Mouse (Mus musculus) heart, postnatal 0 days (tissue): ENCODE measurements at regions not wholly inside any gene's neighbourhood (a gene's known extent, or its start where the extent isn't known, plus 50 kb on each side); places are given as distances from the start of the nearest gene placed in this dataset.

Source experiments
- ATAC-seq: fragments of 200-750 bp; cut with Nextera tagmentation; 2 replicates; pipeline ENCODE4 v1.8.0; 2017; ENCODE audit warnings: low read depth, moderate number of reproducible peaks, moderate library complexity; ENCODE audit not compliant: insufficient read depth
- DNase-seq: peaks from one replicate; pipeline ENCODE4 v3.0.0-alpha.2; 2016; ENCODE audit warnings: low spot score
- H3K27ac ChIP-seq: fragments of 300-500 bp; sonication (generic); 2 replicates; pipeline ENCODE4 v1.5.1; 2014; ENCODE audit warnings: low read depth, mild to moderate bottlenecking
- H3K27me3 ChIP-seq: fragments of 300-500 bp; sonication (generic); 2 replicates; pipeline ENCODE4 v1.6.1; 2014; ENCODE audit warnings: low read length, mixed read lengths; ENCODE audit not compliant: control insufficient read depth, insufficient read depth
- H3K36me3 ChIP-seq: fragments of 300-500 bp; sonication (generic); replicated peaks from 2 replicates; pipeline ENCODE4 v1.6.1; 2014; ENCODE audit warnings: low read length, mixed read lengths; ENCODE audit not compliant: control insufficient read depth, insufficient read depth
- H3K4me1 ChIP-seq: fragments of 300-500 bp; sonication (generic); 2 replicates; pipeline ENCODE4 v1.6.1; 2014; ENCODE audit warnings: antibody characterized with exemption; ENCODE audit not compliant: control insufficient read depth, insufficient read depth
- H3K4me2 ChIP-seq: fragments of 300-500 bp; sonication (generic); 2 replicates; pipeline ENCODE4 v1.6.1; 2014; ENCODE audit warnings: low read depth, mild to moderate bottlenecking, low read length, moderate library complexity
- H3K4me3 ChIP-seq: fragments of 300-500 bp; sonication (generic); 2 replicates; pipeline ENCODE4 v1.5.1; 2014; ENCODE audit warnings: low read depth, low read length
- H3K9ac ChIP-seq: fragments of 300-500 bp; sonication (generic); replicated peaks from 2 replicates; pipeline ENCODE4 v1.6.1; 2014; ENCODE audit warnings: low read depth, low read length, mixed read lengths
- H3K9me3 ChIP-seq: fragments of 300-500 bp; sonication (generic); replicated peaks from 2 replicates; pipeline ENCODE4 v1.6.1; 2016; ENCODE audit warnings: low read length; ENCODE audit not compliant: control insufficient read depth
- CTCF ChIP-seq: IDR thresholded peaks from 2 replicates; pipeline ENCODE4 v1.5.1; 2016; ENCODE audit warnings: antibody characterized with exemption, control low read depth, low read depth
- EP300 ChIP-seq: IDR thresholded peaks from 2 replicates; pipeline ENCODE4 v1.6.1; 2016; ENCODE audit warnings: antibody characterized with exemption, low read depth
- WGBS: fragments of 180-500 bp; shearing (Covaris S2); extraction: QIAGEN DNeasy Blood & Tissue Kit; methylation state at CpG from one replicate; pipeline ENCODE4 v1.1.7; 2014; 5-methylcytosine and 5-hydroxymethylcytosine counted together

DNA sequence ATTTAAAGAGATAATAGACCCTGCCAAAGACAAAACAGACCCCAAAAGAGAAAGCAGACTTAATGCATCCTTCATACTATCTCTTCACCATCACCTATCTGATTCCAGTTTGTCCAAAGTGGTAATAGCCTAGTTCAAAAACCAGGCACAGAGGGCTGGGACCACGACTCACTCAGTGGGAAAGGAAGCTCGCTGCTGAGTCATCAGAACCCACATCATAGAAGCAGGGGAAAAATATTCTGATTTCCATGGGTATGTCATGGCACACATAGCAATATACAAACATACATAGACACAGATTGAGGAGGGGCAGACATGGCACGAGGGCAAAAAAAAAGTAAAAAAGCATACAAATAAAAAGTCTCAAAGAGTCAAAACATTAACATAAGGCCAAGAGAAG, 53.7 kb upstream of the Ralgps2 start:
- WGBS = 82% methylated on average over 3 of the region's 3 CpGs
- DNase-seq (no peak), ATAC-seq (no peak)
- Histone ChIP-seq H3K9ac (no peak overlapping the region), H3K4me1 (no peaks in the 10 kb centered on the region; the same call in 1 of the 2 replicates), H3K4me3 (no peak overlapping the region), H3K36me3 (no peaks in the 10 kb centered on the region), H3K4me2 (no peak overlapping the region), H3K9me3 (no peaks in the 10 kb centered on the region), H3K27ac (no peak overlapping the region), H3K27me3 (no peaks in the 10 kb centered on the region)
- no peak for TF ChIP-seq CTCF
- no peak for TF ChIP-seq EP300

DNA sequence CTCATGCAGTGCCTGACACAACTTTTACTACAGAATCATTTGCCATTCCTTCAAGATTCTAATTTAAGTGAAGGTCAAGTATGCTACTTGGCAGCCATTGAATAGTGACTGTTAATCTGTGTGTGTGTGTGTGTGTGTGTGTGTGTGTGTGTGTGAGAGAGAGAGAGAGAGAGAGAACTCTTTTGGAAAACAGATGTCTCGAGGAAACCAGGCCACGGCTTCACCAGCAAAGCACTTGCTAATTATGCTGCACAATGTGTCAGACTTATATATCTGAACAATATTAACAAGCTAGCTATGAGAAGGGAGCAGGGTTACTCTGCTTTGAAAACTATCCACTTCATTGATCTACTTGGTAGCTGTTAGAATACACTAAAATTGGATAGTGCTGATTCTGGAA, 53.1 kb upstream of the Ralgps2 start:
- ATAC-seq = no peak
- H3K27me3 ChIP-seq = no peaks in the 10 kb centered on the region
- no peak overlapping the region for H3K27ac ChIP-seq
- no peak overlapping the region for H3K9ac ChIP-seq
- no peaks in the 10 kb centered on the region for H3K4me1 ChIP-seq
- TF ChIP-seq CTCF = no peak
- TF ChIP-seq EP300 = no peak
- no peaks in the 10 kb centered on the region for H3K36me3 ChIP-seq
- H3K9me3 ChIP-seq = no peaks in the 10 kb centered on the region
- DNase-seq = no peak
- 34% methylated on average over 2 of the region's 2 CpGs for WGBS
- no peak overlapping the region for H3K4me3 ChIP-seq
- H3K4me2 ChIP-seq = no peak overlapping the region

DNA sequence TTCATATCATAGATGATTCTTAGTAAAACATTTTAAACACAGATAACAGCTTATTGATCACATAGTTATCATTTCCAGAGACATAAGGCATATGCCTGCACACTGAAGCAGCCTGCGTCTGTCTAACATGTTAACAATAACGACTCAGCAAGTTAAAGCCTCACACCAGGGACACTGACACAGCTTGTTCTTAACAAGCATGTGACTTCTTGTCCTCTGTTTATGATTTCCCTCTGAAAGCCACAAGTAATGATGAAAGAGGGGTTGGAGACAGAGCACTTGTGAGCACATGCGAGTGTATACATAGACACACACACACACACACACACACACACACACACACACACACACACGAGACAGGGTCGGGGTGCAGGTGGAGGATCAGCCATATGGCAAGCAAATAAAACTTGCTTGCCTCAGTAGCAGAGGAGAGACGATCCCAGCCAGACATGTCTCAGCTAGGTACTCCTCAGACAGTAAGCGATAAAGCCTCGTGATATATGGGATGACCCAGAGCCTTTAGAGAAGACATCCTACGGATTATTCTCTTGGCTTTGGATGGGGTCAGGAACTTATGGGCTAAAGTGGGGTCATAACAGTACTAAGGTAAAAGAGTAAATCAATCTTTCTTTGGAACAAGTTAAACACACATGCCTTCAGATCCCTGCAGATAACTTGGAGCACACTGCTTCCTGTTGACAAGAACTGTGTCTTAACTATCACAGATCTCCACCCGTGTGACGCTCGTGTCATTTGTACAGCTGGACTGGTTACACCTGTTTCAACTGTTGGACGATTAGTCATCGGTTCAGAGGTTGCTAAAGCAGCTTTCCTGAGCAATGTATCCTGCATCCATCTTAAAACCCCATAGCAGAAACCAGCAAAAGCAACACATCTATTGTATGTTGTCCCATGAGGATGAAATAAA, 51.4 kb upstream of the Ralgps2 start:
- ATAC-seq = no peak
- no peak for DNase-seq
- Histone ChIP-seq H3K4me1 (peaks cover 5% of the 10 kb centered on the region; the same call in 1 of the 2 replicates), H3K9ac (no peak overlapping the region), H3K27me3 (no peaks in the 10 kb centered on the region), H3K9me3 (no peaks in the 10 kb centered on the region), H3K4me3 (no peak overlapping the region), H3K4me2 (no peak overlapping the region), H3K27ac (no peak overlapping the region), H3K36me3 (no peaks in the 10 kb centered on the region)
- WGBS = 70% methylated on average over 14 of the region's 14 CpGs
- no peak for TF ChIP-seq CTCF
- no peak for TF ChIP-seq EP300

DNA sequence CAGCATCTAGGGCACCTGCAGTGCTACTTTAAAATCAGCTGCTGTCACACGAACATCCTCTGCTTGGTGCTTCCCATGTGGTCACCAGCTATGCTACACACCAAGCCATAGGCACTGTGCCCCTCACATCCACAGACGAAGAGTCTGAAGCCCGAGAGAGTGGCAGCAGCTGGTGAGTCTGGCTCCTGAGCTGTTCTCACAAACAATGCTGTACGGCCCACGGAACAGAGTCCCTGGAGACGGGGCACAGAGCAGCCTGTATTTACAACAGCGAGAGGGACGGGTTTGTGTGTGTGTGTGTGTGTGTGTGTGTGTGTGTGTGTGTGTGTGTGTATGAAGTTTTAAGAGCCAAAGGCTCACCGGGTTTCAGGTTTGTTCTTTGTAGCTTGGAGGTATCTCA, 50.7 kb upstream of the Ralgps2 start:
- Histone ChIP-seq H3K9me3 (no peaks in the 10 kb centered on the region), H3K27ac (no peak overlapping the region), H3K4me3 (no peak overlapping the region), H3K4me1 (peaks cover 5% of the 10 kb centered on the region; the same call in 1 of the 2 replicates), H3K36me3 (no peaks in the 10 kb centered on the region), H3K4me2 (no peak overlapping the region), H3K9ac (no peak overlapping the region), H3K27me3 (no peaks in the 10 kb centered on the region)
- DNase-seq (no peak), ATAC-seq (no peak)
- TF ChIP-seq CTCF (no peak), EP300 (no peak)
- WGBS = 53% methylated on average over 9 of the region's 9 CpGs

DNA sequence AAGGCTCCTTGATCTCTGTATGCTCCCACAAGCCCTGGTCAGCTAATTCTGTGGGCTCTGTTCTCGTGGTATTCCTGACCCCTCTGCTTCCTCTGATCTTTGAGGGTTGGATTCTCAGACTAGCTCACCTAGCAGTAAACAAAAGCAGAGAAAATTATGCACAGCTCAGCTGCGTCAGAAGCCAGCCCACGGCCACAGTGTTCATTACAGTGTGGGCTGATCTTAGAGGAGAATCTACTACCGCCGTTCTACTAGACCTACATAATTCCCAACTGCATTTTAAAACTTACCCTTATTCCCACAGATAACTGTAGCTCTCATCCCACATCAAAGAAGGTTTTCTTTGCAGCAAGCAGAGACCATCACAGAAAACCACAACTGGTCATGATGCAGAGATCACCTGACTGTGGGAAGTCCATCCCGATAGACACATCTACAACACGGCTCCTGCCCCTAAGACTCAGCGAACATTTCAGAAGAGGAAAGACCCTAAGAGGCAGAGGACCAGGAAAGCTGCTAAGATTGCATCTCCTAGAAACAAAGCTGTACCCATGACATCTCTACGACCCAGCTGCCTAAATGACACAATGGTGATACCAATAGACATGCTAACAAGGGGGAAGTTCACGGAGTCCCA, 49.8 kb upstream of the Ralgps2 start:
- Histone ChIP-seq H3K36me3 (no peaks in the 10 kb centered on the region), H3K27ac (no peak overlapping the region), H3K4me3 (no peak overlapping the region), H3K4me1 (peaks cover 5% of the 10 kb centered on the region; the same call in 1 of the 2 replicates), H3K27me3 (no peaks in the 10 kb centered on the region), H3K4me2 (no peak overlapping the region), H3K9me3 (no peaks in the 10 kb centered on the region), H3K9ac (no peak overlapping the region)
- WGBS = 87% methylated on average over 10 of the region's 10 CpGs
- DNase-seq (no peak), ATAC-seq (no peak)
- no peak for TF ChIP-seq EP300
- TF ChIP-seq CTCF = no peak
